ENCODE assay signal across 8 mouse cellular contexts in the genomic region with DNA sequence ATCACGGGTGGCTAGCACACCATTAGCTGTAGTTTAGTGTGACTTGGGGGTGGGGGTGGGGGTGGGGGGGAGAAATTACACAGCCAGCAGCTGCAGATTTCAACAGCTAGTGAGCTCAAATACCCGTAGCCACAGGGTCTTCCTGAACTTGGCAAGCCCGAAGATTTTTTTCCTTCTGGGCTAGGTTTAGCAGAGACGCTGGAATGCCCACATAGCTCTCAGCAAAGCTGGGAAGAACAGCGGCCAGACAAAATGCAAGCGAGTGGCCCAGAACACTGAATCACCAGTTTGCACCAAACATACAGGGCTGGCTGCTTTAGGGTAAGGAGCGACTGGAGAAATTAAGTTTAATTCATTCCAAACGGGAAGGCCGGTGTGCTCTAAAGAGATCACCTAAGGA. TPM values are rescaled to one million over a fixed set of nuclear protein-coding genes. Genes with fewer than 3 reads are reported as not detected.
DNase-seq lines count a peak whose midpoint lies in the region; ATAC-seq and TF ChIP-seq lines count a peak whose summit lies in the region.

No protein-coding gene starts in this region.

- no peak for TF ChIP-seq CTCF in kidney, adult 2 months (conservative IDR thresholded peaks at IDR 0.05; ENCODE audit: insufficient read depth, insufficient read length, low read depth, low read length)
- TF ChIP-seq CTCF in midbrain, postnatal 0 days (IDR thresholded peaks at IDR 0.05): no peak

- H3K9me3 ChIP-seq in forebrain, embryonic 11.5 days (ENCODE audit: control insufficient read depth, low read length): no peaks in the 10 kb centered on the region
- no peaks in the 10 kb centered on the region for H3K9me3 ChIP-seq in kidney, embryonic 16.5 days (ENCODE audit: low read length)
- no peaks in the 10 kb centered on the region for H3K9me3 ChIP-seq in midbrain, postnatal 0 days (ENCODE audit: low read length)

- H3K36me3 ChIP-seq in kidney, adult 2 months (ENCODE audit: control insufficient read depth, insufficient read depth, low read length): no peaks in the 10 kb centered on the region
- no peaks in the 10 kb centered on the region for H3K36me3 ChIP-seq in forebrain, embryonic 11.5 days (ENCODE audit: control insufficient read depth, insufficient read depth, low read length)
- H3K36me3 ChIP-seq in kidney, embryonic 16.5 days (ENCODE audit: insufficient read depth, low read length): no peaks in the 10 kb centered on the region
- H3K36me3 ChIP-seq in midbrain, postnatal 0 days (ENCODE audit: insufficient read depth, low read length): no peaks in the 10 kb centered on the region

- peak overlapping the region; percentile 61 for H3K4me3 ChIP-seq in kidney, adult 2 months (ENCODE audit: insufficient read depth, low read depth, low read length)
- H3K4me3 ChIP-seq in forebrain, embryonic 11.5 days (ENCODE audit: low read depth, low read length): peak overlapping the region; percentile 58; the same call in 1 of the 2 replicates
- peak overlapping the region; percentile 67 for H3K4me3 ChIP-seq in kidney, embryonic 16.5 days (ENCODE audit: low read length)
- peak overlapping the region; percentile 71 for H3K4me3 ChIP-seq in midbrain, postnatal 0 days (ENCODE audit: low read depth, low read length)

- H3K27me3 ChIP-seq in kidney, adult 2 months (replicated peaks; ENCODE audit: control insufficient read depth, insufficient read depth, low read length): no peaks in the 10 kb centered on the region
- peaks cover 10% of the 10 kb centered on the region for H3K27me3 ChIP-seq in forebrain, embryonic 11.5 days (ENCODE audit: control insufficient read depth, insufficient read depth, low read length)
- H3K27me3 ChIP-seq in kidney, embryonic 16.5 days (ENCODE audit: insufficient read depth, low read length): peaks cover 10% of the 10 kb centered on the region; the same call in 1 of the 2 replicates
- H3K27me3 ChIP-seq in midbrain, postnatal 0 days (ENCODE audit: insufficient read depth, low read length): peaks cover 9% of the 10 kb centered on the region; the same call in 1 of the 2 replicates

- peak overlapping the region; percentile 99 for H3K4me2 ChIP-seq in forebrain, embryonic 11.5 days (ENCODE audit: low read depth, low read length, severe bottlenecking)
- peak overlapping the region; percentile 93 for H3K4me2 ChIP-seq in kidney, embryonic 16.5 days (replicated peaks; ENCODE audit: low read depth, low read length)
- H3K4me2 ChIP-seq in midbrain, postnatal 0 days (ENCODE audit: low read depth, low read length, poor library complexity, severe bottlenecking): peak overlapping the region; percentile 100

- H3K27ac ChIP-seq in kidney, adult 2 months (ENCODE audit: insufficient read depth, low read depth, low read length): peak overlapping the region; percentile 85
- no peak overlapping the region for H3K27ac ChIP-seq in forebrain, embryonic 11.5 days (ENCODE audit: low read depth, low read length)
- peak overlapping the region; percentile 82 for H3K27ac ChIP-seq in kidney, embryonic 16.5 days (ENCODE audit: low read length)
- no peak overlapping the region for H3K27ac ChIP-seq in midbrain, postnatal 0 days (ENCODE audit: low read depth, low read length)

- peak; percentile 56 for DNase-seq in kidney, adult 2 months
- DNase-seq in kidney, postnatal 25 days: no peak
- no peak for DNase-seq in forebrain, embryonic 11.5 days (ENCODE audit: low spot score)
- no peak for DNase-seq in midbrain, postnatal 0 days (ENCODE audit: low spot score)
- DNase-seq in spleen, postnatal 10 days (ENCODE audit: low spot score in 2 of 2): no peak
- no peak for DNase-seq in cerebellum, adult 11-12 months
- no peak for DNase-seq in cerebellum, postnatal 25 days

- peaks cover 6% of the 10 kb centered on the region; the same call in 1 of the 2 replicates for H3K4me1 ChIP-seq in kidney, adult 2 months (ENCODE audit: control insufficient read depth, insufficient read depth, low read length)
- H3K4me1 ChIP-seq in forebrain, embryonic 11.5 days (replicated peaks; ENCODE audit: control insufficient read depth, insufficient read depth, low read length): 0 out of 2 replicates have a peak, but pooled peaks cover 2% of the 10 kb centered on the region
- H3K4me1 ChIP-seq in kidney, embryonic 16.5 days (ENCODE audit: insufficient read depth, low read length): peaks cover 10% of the 10 kb centered on the region; the same call in 1 of the 2 replicates
- no peaks in the 10 kb centered on the region for H3K4me1 ChIP-seq in midbrain, postnatal 0 days (ENCODE audit: insufficient read depth, low read length)

- WGBS in kidney, adult 2 months: 15% methylated on average over 9 of the region's 9 CpGs
- WGBS in forebrain, embryonic 11.5 days: 14% methylated on average over 9 of the region's 9 CpGs
- WGBS in kidney, embryonic 16.5 days: 9% methylated on average over 9 of the region's 9 CpGs
- WGBS in midbrain, postnatal 0 days: 12% methylated on average over 9 of the region's 9 CpGs

- TF ChIP-seq POLR2A in kidney, adult 2 months (IDR thresholded peaks at IDR 0.05; ENCODE audit: low read depth, low read length): no peak

- H3K9ac ChIP-seq in forebrain, embryonic 11.5 days (ENCODE audit: low read length): no peak overlapping the region
- peak overlapping the region; percentile 77 for H3K9ac ChIP-seq in kidney, embryonic 16.5 days (replicated peaks; ENCODE audit: low read length)
- H3K9ac ChIP-seq in midbrain, postnatal 0 days (replicated peaks; ENCODE audit: low read length, poor library complexity, severe bottlenecking): no peak overlapping the region

- no peak for ATAC-seq in forebrain, embryonic 11.5 days (replicated peaks; ENCODE audit: low FRiP score)
- ATAC-seq in kidney, embryonic 16.5 days (ENCODE audit: low FRiP score, low TSS enrichment): peak; percentile 28
- ATAC-seq in midbrain, postnatal 0 days (ENCODE audit: low FRiP score): no peak

RNA-seq across cellular contexts. Expression of a gene that starts 0.9 kb away (rescaled TPM):
- 59.6 and 61.4 TPM in 2 replicates for polyA plus RNA-seq in kidney, adult 2 months (2012; rRNA removed)
- 0.91 and 1.3 TPM in 2 replicates for polyA plus RNA-seq in forebrain, embryonic 11.5 days (2014; fragmentation: Nextera tagmentation; extraction: Ambion mirVana)
- polyA plus RNA-seq in kidney, embryonic 16.5 days (2015; fragmentation: Nextera tagmentation; extraction: Ambion mirVana): 17.9 and 19.1 TPM in 2 replicates
- 2.7 and 4.7 TPM in 2 replicates for total RNA-seq in midbrain, postnatal 0 days (2014; rRNA removed)
- polyA plus RNA-seq in midbrain, postnatal 0 days (2015; fragmentation: Nextera tagmentation; extraction: Ambion mirVana): 2.0 and 2.3 TPM in 2 replicates

Comparison
In these comparisons a context has a peak if more than half of its experiments do, and no peak if none do; other contexts are left out.
1. H3K27ac ChIP-seq: peak in kidney, adult 2 months (single experiment) and kidney, embryonic 16.5 days (single experiment); none in forebrain, embryonic 11.5 days (single experiment) and midbrain, postnatal 0 days (single experiment).
2. Peak in every context shown above with its lines, with median percentiles within 50 percentile points of each other: H3K4me3 ChIP-seq and H3K4me2 ChIP-seq.